Mouse (Mus musculus) hindbrain, embryonic 13.5 days (tissue): ENCODE results near the gene Selenow. TPM values are rescaled to one million over a fixed set of nuclear protein-coding genes. Genes with fewer than 3 reads are reported as not detected.

ENCODE experiments used
- ATAC-seq: fragments of 200-750 bp; cut with Nextera tagmentation; 2 replicates; pipeline ENCODE4 v1.8.0; 2017; ENCODE audit warnings: moderate TSS enrichment; ENCODE audit not compliant: low FRiP score
- H3K27ac ChIP-seq: fragments of 300-500 bp; sonication (generic); 2 replicates; pipeline ENCODE4 v1.5.1; 2015; ENCODE audit warnings: inconsistent platforms, mild to moderate bottlenecking, moderate library complexity
- H3K27me3 ChIP-seq: fragments of 300-500 bp; sonication (generic); 2 replicates; pipeline ENCODE4 v1.6.1; 2015; ENCODE audit warnings: mild to moderate bottlenecking, inconsistent platforms
- H3K36me3 ChIP-seq: fragments of 300-500 bp; sonication (generic); 2 replicates; pipeline ENCODE4 v1.6.1; 2015; ENCODE audit warnings: mild to moderate bottlenecking, inconsistent platforms
- H3K4me1 ChIP-seq: fragments of 300-500 bp; sonication (generic); replicated peaks from 2 replicates; pipeline ENCODE4 v1.6.1; 2015; ENCODE audit warnings: inconsistent platforms
- H3K4me2 ChIP-seq: fragments of 300-500 bp; sonication (generic); 2 replicates; pipeline ENCODE4 v1.6.1; 2015; ENCODE audit warnings: inconsistent platforms, mild to moderate bottlenecking, moderate library complexity
- H3K4me3 ChIP-seq: fragments of 300-500 bp; sonication (generic); 2 replicates; pipeline ENCODE4 v1.5.1; 2015; ENCODE audit warnings: mild to moderate bottlenecking, inconsistent platforms
- H3K9ac ChIP-seq: fragments of 300-500 bp; sonication (generic); 2 replicates; pipeline ENCODE4 v1.6.1; 2015; ENCODE audit warnings: mild to moderate bottlenecking, inconsistent platforms
- H3K9me3 ChIP-seq: fragments of 300-500 bp; sonication (generic); 2 replicates; pipeline ENCODE4 v1.6.1; 2016; ENCODE audit warnings: inconsistent platforms
- WGBS: fragments of 180-500 bp; shearing (Covaris S2); methylation state at CpG from one replicate; pipeline ENCODE4 v1.1.7; 2015; 5-methylcytosine and 5-hydroxymethylcytosine counted together
- polyA plus RNA-seq: library from polyadenylated mRNA; unstranded; fragments of >200 nt; fragmentation: Nextera tagmentation; extraction: Ambion mirVana; gene quantifications from 2 replicates; pipeline ENCODE4 v1.2.1, GENCODE M21; 2015

Selenow gene
- polyA plus RNA-seq, 1 experiment from 2014 or later: 1,383 TPM

- Histone ChIP-seq H3K36me3 (no peaks in the 10 kb centered on the region), H3K4me1 (0 out of 2 replicates have a peak, but pooled peaks cover 3% of the 10 kb centered on the region), H3K9ac (no peak within 1 kb of the TSS), H3K4me3 (no peak within 1 kb of the TSS), H3K9me3 (no peaks in the 10 kb centered on the region), H3K27ac (no peak within 1 kb of the TSS), H3K27me3 (no peaks in the 10 kb centered on the region), H3K4me2 (no peak within 1 kb of the TSS)
- WGBS: 88% methylated on average over 2 of the region's 2 CpGs
- ATAC-seq: no peak
These were observed 39.9 kb downstream of the Selenow start, which contains the start of gene Crxos for GRCm38 (mm10) chr7:15882317-15882716. Gene Crxos, plus strand, starts transcription at chr7:15882617.

GRCm38 (mm10) chr7:15881831-15882230 is 40.4 kb downstream of the Selenow start:
- no peak overlapping the region for H3K4me3 ChIP-seq
- no peaks in the 10 kb centered on the region for H3K36me3 ChIP-seq
- H3K4me1 ChIP-seq: 0 out of 2 replicates have a peak, but pooled peaks cover 3% of the 10 kb centered on the region
- no peak overlapping the region for H3K9ac ChIP-seq
- H3K9me3 ChIP-seq: no peaks in the 10 kb centered on the region
- no peaks in the 10 kb centered on the region for H3K27me3 ChIP-seq
- no peak overlapping the region for H3K27ac ChIP-seq
- no peak for ATAC-seq
- 67% methylated on average over 3 of the region's 3 CpGs for WGBS
- no peak overlapping the region for H3K4me2 ChIP-seq

GRCm38 (mm10) chr7:15881388-15881787 is 40.8 kb downstream of the Selenow start:
- H3K4me3 ChIP-seq: no peak overlapping the region
- 0 out of 2 replicates have a peak, but pooled peaks cover 3% of the 10 kb centered on the region for H3K4me1 ChIP-seq
- H3K36me3 ChIP-seq: no peaks in the 10 kb centered on the region
- H3K9ac ChIP-seq: no peak overlapping the region
- H3K4me2 ChIP-seq: no peak overlapping the region
- H3K9me3 ChIP-seq: no peaks in the 10 kb centered on the region
- no peaks in the 10 kb centered on the region for H3K27me3 ChIP-seq
- 13% methylated on average over 7 of the region's 7 CpGs for WGBS
- H3K27ac ChIP-seq: no peak overlapping the region
- ATAC-seq: no peak

- no peak within 1 kb of the TSS for H3K27ac ChIP-seq
- WGBS: 44% methylated on average over 4 of the region's 4 CpGs
- ATAC-seq: no peak
These were observed 42.4 kb downstream of the Selenow start, which contains the start of gene Crx for GRCm38 (mm10) chr7:15879756-15880155. Gene Crx, minus strand, starts transcription at chr7:15879968.

More at GRCm38 (mm10) chr7:15879756-15880155, 42.4 kb downstream of the Selenow start, which contains the start of gene Crx:
- Histone ChIP-seq H3K4me3 (no peak within 1 kb of the TSS), H3K36me3 (no peaks in the 10 kb centered on the region), H3K27me3 (no peaks in the 10 kb centered on the region), H3K9ac (no peak within 1 kb of the TSS), H3K4me2 (no peak within 1 kb of the TSS), H3K4me1 (0 out of 2 replicates have a peak, but pooled peaks cover 3% of the 10 kb centered on the region), H3K9me3 (no peaks in the 10 kb centered on the region)

Other genes with a start within 250 kb of the Selenow start
- gene Obox5, start 172.3 kb downstream of the Selenow start, polyA plus RNA-seq: not detected in 2 replicates
- not detected in 2 replicates for gene Obox6, start 82.7 kb downstream of the Selenow start, polyA plus RNA-seq
- not detected in 2 replicates for gene Crx, start 42.4 kb downstream of the Selenow start, polyA plus RNA-seq
- not detected in 2 replicates for gene Crxos, start 39.8 kb downstream of the Selenow start, polyA plus RNA-seq
- gene Nop53, start 23.7 kb upstream of the Selenow start, polyA plus RNA-seq: 133 and 135 TPM in 2 replicates
- 5.2 and 6.4 TPM in 2 replicates for gene Ehd2, start 45.2 kb upstream of the Selenow start, polyA plus RNA-seq
- gene Bicra, start 125.5 kb upstream of the Selenow start, polyA plus RNA-seq: 8.2 and 8.4 TPM in 2 replicates
- gene Zfp541, start 139.4 kb upstream of the Selenow start, polyA plus RNA-seq: 0.09 TPM in 2 replicates
- gene Napa, start 176.1 kb upstream of the Selenow start, polyA plus RNA-seq: 212 and 237 TPM in 2 replicates
- gene Kptn, start 197.5 kb upstream of the Selenow start, polyA plus RNA-seq: 37.3 and 42.2 TPM in 2 replicates
- gene Slc8a2, start 207.4 kb upstream of the Selenow start, polyA plus RNA-seq: 0.96 and 1.1 TPM in 2 replicates